Mouse (Mus musculus) v-Abl transformed pro-B cells (cell line): ENCODE results near the gene Atg16l1.

Experiments
- in situ Hi-C, 2 experiments: fragments of 400-800 bp; cut with MboI; formaldehyde crosslinking; loops; one replicate each; pipeline ENCODE4 v1.15.1; 2025; ENCODE audit not compliant: unreplicated experiment in 2 of 2

The Atg16l1 gene

GRCm38 (mm10) chr1:87755641-87756470, at the start of gene Atg16l1:
Gene Atg16l1, plus strand, starts transcription at chr1:87755870.
- in situ Hi-C loops: loop anchor here (5.0 to 25.0 kb wide), 5 partner anchors 304 to 531 kb away; partner anchors contain the start of genes Hjurp (in 1 of the 2), Trpm8 (in 1 of the 2), Ugt1a6a (in 1 of the 2) and Ugt1a6b (in 1 of the 2)

GRCm38 (mm10) chr1:87706361-87706760, 49.3 kb upstream of the Atg16l1 start:
- in situ Hi-C loops: loop anchor here in 1 of 2 experiments (25.0 kb wide), 3 partner anchors 269 to 581 kb away; partner anchors contain the start of genes Hjurp and Trpm8

DNA sequence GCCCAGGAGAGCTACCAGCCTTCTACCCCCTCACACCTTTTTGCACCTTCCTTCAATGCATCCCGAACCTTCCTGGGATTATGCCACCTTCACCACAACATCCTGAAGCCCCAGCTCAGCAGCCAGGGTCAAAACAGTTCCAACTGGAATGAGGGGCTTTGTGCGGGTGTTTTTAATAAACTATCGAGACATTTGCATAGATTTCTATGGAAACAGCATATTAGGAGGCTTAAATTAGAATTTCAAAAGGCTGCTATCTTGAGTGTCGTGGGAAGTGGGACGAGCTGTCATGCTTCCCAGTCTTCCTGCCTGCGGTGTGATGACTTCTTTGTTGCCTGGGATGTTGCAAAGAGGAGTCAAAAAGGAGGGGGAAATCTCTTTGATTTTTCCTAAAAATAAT, 46.6 kb upstream of the Atg16l1 start:
- in situ Hi-C loops: loop anchor here in 1 of 2 experiments (25.0 kb wide), 3 partner anchors 272 to 578 kb away; partner anchors contain the start of genes Hjurp and Trpm8

DNA sequence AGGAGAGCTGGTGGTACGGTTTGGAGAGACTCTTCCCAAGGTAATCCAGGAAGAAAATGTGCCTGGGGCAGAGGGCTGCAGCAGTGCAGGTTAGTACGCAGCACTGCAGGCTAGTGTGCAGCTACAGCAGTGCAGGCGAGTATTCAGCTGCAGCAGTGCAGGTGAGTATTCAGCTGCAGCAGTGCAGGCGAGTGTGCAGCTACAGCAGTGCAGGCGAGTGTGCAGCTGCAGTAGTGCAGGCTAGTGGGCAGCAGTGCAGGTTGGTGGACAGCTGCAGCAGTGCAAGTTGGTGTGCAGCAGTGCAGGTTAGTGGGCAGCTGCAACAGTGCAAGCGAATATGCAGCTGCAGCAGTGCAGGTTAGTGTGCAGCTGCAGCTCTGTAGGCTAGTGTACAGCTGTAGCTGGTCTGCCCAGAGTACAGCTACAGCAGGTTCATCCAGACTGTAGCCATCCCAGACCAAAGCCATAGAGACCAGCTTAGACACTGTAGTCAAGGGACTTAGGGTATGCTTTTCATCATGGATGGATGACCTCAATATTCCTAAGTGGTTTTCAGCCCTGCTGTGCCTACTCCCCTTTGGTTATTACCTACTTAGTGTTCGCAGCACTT, 45.9 kb upstream of the Atg16l1 start:
- in situ Hi-C loops: loop anchor here in 1 of 2 experiments (25.0 kb wide), 3 partner anchors 272 to 578 kb away; partner anchors contain the start of genes Hjurp and Trpm8

DNA sequence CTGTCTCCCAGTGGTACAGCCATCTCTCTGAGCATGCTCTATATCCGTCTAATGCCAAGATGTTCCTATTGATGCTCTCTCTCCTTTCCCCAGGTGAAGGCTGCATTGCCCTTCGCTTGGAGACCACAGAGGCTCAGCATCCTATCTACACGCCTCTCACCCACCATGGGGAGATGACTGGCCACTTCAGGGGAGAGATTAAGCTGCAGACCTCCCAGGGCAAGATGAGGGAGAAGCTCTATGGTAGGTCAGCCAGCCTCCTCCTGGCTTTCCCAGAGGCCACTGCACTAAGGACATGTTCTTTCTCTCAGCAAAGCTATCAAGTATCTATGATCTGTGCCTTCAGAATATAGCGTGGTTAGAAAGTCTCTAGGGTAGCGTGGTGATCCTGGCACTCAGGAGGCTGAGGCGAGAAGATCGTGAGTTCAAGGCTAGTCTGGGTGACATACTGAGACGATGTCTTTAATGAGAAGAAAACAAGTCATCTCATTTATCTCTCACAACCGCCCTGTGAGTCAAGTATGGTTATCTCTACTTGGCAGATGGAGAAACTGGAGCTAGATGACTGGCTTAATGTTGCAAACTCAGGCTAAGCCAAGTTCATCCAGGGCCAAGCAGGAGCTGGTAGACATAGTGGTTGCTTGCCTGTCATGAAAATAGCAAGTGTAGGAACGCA, 43.6 kb upstream of the Atg16l1 start:
- in situ Hi-C loops: loop anchor here in 1 of 2 experiments (25.0 kb wide), 3 partner anchors 275 to 575 kb away; partner anchors contain the start of genes Hjurp and Trpm8

DNA sequence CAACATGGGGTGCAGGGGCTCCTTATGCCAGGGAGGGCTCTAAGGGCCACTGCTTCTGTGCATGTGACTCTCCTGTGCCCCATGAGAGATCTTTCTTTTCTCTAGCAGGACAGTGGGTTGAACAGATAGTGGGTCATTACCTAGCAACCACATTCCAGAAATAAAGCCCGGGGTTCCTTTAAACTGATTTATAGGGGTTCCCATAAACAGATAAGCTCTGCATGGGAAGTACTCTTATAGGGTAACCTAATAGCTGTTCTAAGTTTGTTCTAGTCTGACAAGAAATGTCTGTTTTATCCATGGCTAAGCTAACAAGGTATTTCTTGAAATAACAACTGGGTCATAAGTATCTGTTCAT, 43.1 kb upstream of the Atg16l1 start:
- in situ Hi-C loops: loop anchor here in 1 of 2 experiments (25.0 kb wide), 3 partner anchors 275 to 575 kb away; partner anchors contain the start of genes Hjurp and Trpm8

GRCm38 (mm10) chr1:87721382-87721781, 34.3 kb upstream of the Atg16l1 start:
- in situ Hi-C loops: loop anchor here in 1 of 2 experiments (25.0 kb wide), 3 partner anchors 284 to 566 kb away; partner anchors contain the start of genes Hjurp and Trpm8

DNA sequence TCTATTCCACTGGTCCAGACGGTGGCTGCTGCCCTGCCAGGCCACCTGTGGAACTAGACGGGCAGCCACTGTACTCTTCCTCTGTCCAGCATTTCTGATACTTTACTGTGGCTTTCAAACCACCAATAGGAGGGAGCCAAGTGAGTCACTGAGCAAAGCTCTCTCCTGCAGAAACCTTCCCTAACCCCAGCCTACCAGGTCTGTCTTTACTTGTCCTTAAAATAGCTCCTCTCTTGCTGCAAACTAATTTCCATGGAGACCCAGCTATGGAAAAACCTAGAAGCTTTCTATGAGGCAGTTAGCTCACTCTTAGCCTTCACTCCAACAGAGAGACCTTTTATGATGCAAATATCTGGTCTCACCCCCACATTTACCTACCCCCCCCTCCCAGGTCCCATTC, 33.6 kb upstream of the Atg16l1 start:
- in situ Hi-C loops: loop anchor here in 1 of 2 experiments (25.0 kb wide), 3 partner anchors 285 to 565 kb away; partner anchors contain the start of genes Hjurp and Trpm8

DNA sequence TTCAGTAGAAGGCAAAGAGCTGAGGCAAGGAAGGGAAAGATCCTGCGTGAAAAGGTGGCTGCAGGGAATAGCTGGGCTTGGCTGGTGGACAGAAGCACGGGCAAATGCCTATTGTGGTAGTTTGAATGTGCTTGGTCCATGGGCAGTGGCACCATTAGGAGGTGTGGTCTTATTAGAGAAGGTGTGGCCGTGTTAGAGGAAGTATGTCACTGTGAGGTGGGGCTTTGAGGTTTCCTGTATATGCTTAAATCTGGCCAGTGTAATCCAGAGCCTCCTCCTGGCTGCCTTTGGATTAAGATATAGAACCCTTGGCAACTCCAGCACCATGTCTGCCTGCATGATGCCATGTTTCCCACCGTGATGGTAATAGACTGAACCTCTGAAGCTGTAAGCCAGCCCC, 32.3 kb upstream of the Atg16l1 start:
- in situ Hi-C loops: loop anchor here in 1 of 2 experiments (25.0 kb wide), 3 partner anchors 286 to 564 kb away; partner anchors contain the start of genes Hjurp and Trpm8

DNA sequence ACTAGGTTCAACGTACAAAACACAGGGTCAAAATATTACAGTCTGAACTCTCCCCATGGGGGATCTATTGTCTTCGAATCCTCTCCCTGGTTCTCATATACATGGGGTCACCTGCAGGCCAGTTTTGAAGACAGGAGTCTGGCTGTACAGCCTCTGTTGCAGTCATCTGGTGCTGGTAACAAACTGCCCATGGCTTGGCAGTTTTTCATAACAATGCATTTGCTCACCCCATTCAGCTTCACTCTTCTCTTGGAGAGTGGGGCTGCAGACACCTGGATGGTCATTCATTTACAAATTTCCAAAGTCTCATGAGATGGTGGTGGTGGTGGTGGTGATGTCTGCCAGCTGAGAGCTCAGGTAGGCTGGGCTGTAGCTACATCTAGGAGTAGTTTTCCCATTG, 26.6 kb upstream of the Atg16l1 start:
- in situ Hi-C loops: no loop called here

GRCm38 (mm10) chr1:87729850-87730249, 25.8 kb upstream of the Atg16l1 start:
- in situ Hi-C loops: no loop called here

DNA sequence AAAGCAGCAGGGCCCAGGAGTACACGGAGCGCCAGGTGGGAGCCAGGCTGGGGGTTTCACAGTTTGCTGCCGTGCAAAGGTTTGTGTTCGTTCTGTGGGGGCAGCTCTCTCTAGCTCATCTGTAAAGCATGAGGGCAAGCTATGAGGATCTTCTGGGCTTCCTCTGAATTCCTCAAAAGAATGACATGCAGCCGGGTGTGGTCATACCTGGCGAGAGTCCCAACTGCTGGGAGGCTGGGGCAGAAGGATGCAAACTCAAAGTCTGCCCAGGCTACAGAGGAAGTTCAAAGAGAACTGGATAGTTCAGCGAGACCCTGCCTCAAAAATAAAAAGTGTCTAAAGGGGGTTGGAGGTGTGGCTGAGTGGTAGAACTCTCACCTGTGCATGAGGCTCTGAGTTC, 25.4 kb upstream of the Atg16l1 start:
- in situ Hi-C loops: no loop called here

- in situ Hi-C loops: no loop called here
These were observed 22.5 kb upstream of the Atg16l1 start for GRCm38 (mm10) chr1:87733212-87733611.

DNA sequence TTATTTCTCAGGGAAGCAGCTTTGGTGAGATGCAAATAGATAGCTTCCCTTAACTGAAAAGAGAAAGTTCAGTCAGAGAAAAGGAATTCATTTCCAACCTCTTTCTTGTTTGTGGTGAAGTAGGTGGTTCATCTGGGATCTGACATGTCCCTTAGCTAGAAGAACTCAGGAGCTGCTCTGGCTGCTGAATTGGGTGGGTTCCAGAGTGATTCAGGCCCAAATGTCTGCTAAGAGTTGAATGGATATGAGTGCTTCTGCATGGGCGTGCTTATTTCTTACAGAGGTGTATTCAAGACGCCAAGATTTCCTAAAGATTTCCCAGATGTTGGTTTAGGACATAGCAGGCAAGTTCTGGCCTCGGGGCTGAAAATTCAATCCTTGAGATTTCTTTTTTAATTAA, 21.5 kb upstream of the Atg16l1 start:
- in situ Hi-C loops: no loop called here

DNA sequence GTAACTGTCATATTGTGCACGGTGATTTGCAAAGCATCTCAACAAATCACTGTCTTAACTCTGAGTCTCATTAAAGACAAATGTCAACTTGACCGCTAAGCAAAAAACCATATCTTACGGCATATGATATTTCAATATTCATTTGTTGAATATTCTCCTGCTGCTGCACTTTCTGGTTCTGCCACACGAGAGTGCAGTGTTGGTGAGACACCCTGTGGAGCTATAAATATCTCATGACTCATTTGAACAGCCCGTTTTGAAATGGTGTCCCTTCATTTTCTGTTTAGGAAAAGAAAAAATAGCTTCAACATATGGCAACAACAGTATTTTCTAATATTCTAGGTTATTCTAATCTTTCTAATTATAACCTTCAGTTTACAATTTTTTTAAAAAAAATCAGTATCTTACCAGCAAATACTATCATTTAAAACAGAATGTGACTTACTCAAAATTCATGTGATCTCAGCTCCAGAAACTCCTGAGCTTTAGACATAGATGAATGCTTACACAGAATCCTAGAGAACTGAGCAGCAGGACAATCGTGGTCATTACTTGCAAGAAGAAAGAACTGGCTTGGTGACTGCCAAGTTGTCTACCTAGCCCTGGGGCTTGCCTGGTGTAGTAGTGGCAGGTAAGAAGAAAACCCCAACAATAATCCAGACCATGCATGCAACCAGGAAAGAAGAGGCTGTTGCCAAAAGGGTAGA, 14.9 kb upstream of the Atg16l1 start:
- in situ Hi-C loops: no loop called here

DNA sequence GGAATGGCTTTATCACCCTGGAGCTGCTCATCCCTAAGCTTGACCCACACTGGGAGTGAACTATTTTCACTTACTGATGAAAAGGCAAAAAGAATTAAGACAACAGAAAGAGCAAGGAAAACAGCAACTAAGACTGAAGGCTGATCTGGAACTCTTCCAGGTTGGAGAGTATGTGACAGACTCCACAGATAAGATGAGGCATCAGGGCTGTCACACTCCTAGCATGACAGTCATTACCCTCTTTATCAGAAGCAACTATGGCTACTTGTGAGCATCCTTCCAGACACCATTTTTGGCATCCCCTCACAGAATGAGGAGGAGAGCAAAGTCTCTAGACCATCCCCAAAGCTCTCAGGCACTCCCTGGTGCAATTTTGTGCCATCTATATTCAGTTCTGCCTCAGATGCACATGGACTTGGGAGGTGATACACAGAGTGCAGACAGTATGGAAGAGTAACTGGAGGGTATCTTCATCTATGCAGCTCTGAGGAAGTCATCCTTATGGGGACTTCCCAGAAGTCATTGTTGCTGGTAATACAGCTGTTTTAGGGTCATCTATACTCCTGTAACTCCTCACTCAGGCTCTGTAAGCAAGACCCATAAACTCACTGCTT, 6.2 kb upstream of the Atg16l1 start:
- in situ Hi-C loops: no loop called here

- in situ Hi-C loops: loop anchor here (10.0 to 25.0 kb wide), 5 partner anchors 161 to 527 kb away; partner anchors contain the start of genes Hjurp (in 1 of the 2), Trpm8 (in 1 of the 2), Ugt1a6a (in 1 of the 2) and Ugt1a6b (in 1 of the 2)
These were observed 8.2 kb downstream of the Atg16l1 start for GRCm38 (mm10) chr1:87763821-87764220.

DNA sequence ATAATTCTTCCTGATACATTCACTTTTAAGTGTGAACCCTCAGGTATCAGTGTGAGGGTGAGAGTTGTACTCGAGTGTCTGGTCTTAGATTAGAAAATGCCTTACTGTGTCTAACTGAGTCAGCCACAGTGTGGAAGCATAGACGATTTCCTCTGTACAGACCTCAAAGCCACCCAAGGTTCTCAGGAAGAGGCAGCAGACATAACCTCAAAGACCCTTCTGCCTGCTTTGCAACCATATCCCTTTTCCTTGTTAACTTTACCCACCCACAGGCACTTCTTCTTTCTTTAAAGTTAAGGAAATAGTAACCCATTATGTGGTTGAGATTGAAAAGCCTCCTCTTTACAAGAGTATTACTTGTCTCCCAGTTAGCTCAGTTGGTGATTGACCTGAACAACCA, 10.1 kb downstream of the Atg16l1 start:
- in situ Hi-C loops: loop anchor here (5.0 to 25.0 kb wide), 6 partner anchors 159 to 528 kb away; partner anchors contain the start of genes Hjurp (in 1 of the 2), Trpm8 (in 1 of the 2), Ugt1a6a (in 1 of the 2) and Ugt1a6b (in 1 of the 2)

GRCm38 (mm10) chr1:87766233-87766632, 10.6 kb downstream of the Atg16l1 start:
- in situ Hi-C loops: loop anchor here (5.0 to 25.0 kb wide), 6 partner anchors 159 to 529 kb away; partner anchors contain the start of genes Hjurp (in 1 of the 2), Trpm8 (in 1 of the 2), Ugt1a6a (in 1 of the 2) and Ugt1a6b (in 1 of the 2)
